Mouse (Mus musculus) liver, embryonic 13.5 days (tissue): Measurements from ENCODE around the gene Fgd3. TPM values are rescaled to one million over a fixed set of nuclear protein-coding genes. Genes with fewer than 3 reads are reported as not detected.

Experiments used
- ATAC-seq: fragments of 200-750 bp; cut with Nextera tagmentation; 2 replicates; pipeline ENCODE4 v1.8.0; 2017; ENCODE audit warnings: low read depth, mild to moderate bottlenecking, moderate number of reproducible peaks, moderate library complexity
- DNase-seq: peaks from one replicate; pipeline ENCODE4 v3.0.0; 2022
- H3K27ac ChIP-seq: fragments of 300-500 bp; sonication (generic); 2 replicates; pipeline ENCODE4 v1.5.1; 2015; ENCODE audit warnings: moderate library complexity, mild to moderate bottlenecking, inconsistent platforms
- H3K27me3 ChIP-seq: fragments of 300-500 bp; sonication (generic); 2 replicates; pipeline ENCODE4 v1.6.1; 2015; ENCODE audit warnings: mild to moderate bottlenecking, inconsistent platforms
- H3K36me3 ChIP-seq: fragments of 300-500 bp; sonication (generic); 2 replicates; pipeline ENCODE4 v1.6.1; 2015; ENCODE audit warnings: mild to moderate bottlenecking, inconsistent platforms
- H3K4me1 ChIP-seq: fragments of 300-500 bp; sonication (generic); replicated peaks from 2 replicates; pipeline ENCODE4 v1.6.1; 2015; ENCODE audit warnings: inconsistent platforms
- H3K4me2 ChIP-seq: fragments of 300-500 bp; sonication (generic); 2 replicates; pipeline ENCODE4 v1.6.1; 2015; ENCODE audit warnings: inconsistent platforms, mild to moderate bottlenecking, moderate library complexity
- H3K4me3 ChIP-seq: fragments of 300-500 bp; sonication (generic); replicated peaks from 2 replicates; pipeline ENCODE4 v1.5.1; 2015; ENCODE audit warnings: mild to moderate bottlenecking, inconsistent platforms
- H3K9ac ChIP-seq: fragments of 300-500 bp; sonication (generic); 2 replicates; pipeline ENCODE4 v1.6.1; 2015; ENCODE audit warnings: mild to moderate bottlenecking, inconsistent platforms
- H3K9me3 ChIP-seq: fragments of 300-500 bp; sonication (generic); replicated peaks from 2 replicates; pipeline ENCODE4 v1.6.1; 2016; ENCODE audit warnings: inconsistent platforms
- WGBS: fragments of 180-500 bp; shearing (Covaris S2); methylation state at CpG from one replicate; pipeline ENCODE4 v1.1.7; 2015; ENCODE audit not compliant: insufficient replicate concordance; 5-methylcytosine and 5-hydroxymethylcytosine counted together
- polyA plus RNA-seq: library from polyadenylated mRNA; unstranded; fragments of >200 nt; fragmentation: Nextera tagmentation; extraction: Ambion mirVana; gene quantifications from 2 replicates; pipeline ENCODE4 v1.2.1, GENCODE M21; 2015

The Fgd3 gene
- polyA plus RNA-seq = 0.37 and 0.39 TPM in 2 replicates

DNA sequence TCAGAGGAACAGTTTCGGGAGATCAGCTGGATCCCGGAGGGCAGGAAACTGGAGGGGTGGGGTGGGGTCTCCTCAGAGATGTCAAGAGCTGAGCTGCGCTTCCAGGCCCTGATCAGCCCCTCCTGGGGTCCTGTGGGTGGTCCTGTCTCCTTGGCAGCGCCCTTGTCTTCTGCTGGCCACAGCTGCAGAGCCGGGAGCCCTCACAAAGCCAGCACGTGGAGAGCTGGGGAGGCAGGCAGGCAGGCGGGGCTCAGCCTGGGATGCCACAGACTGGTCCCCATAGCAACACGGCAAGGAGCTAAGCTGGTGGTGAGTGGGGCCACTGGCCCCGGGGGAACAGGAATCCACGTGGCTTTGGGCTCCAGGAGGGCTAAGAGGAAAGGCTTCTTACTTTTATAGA is at the start of gene Fgd3:
Gene Fgd3 (minus strand): TSS at position 272 of the 400 bp plus-strand sequence.
- WGBS = 17% methylated on average over 10 of the region's 10 CpGs
- Histone ChIP-seq H3K9ac (no peak within 1 kb of the TSS), H3K4me2 (no peak within 1 kb of the TSS), H3K27me3 (no peaks in the 10 kb centered on the region), H3K27ac (no peak within 1 kb of the TSS), H3K36me3 (no peaks in the 10 kb centered on the region), H3K4me3 (no peak within 1 kb of the TSS), H3K4me1 (no peaks in the 10 kb centered on the region; the same call in 1 of the 2 replicates), H3K9me3 (no peaks in the 10 kb centered on the region)
- no peak for DNase-seq
- no peak for ATAC-seq

DNA sequence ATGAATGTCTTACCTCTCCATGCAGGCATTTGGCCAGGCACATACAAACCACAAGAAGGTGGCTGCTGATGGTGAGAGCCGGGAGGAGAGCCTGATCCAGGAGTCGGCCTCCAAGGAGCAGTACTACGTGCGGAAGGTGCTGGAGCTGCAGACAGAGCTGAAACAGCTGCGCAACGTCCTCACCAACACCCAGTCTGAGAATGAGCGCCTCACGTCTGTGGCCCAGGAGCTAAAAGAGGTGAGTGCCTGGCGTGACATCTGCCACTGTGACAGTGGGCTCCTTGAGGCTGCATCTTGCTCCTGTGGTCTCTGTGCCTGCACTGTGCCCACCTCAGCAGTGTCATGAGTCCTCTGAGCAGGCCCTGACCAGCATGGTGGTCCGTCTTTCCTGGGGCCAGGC is 49.3 kb upstream of the Fgd3 start:
- Histone ChIP-seq H3K4me2 (no peak overlapping the region), H3K4me3 (no peak overlapping the region), H3K36me3 (peaks cover 12% of the 10 kb centered on the region), H3K9ac (no peak overlapping the region), H3K27me3 (no peaks in the 10 kb centered on the region), H3K9me3 (no peaks in the 10 kb centered on the region), H3K27ac (no peak overlapping the region), H3K4me1 (peaks cover 73% of the 10 kb centered on the region)
- 87% methylated on average over 10 of the region's 10 CpGs for WGBS
- ATAC-seq (no peak), DNase-seq (no peak)

DNA sequence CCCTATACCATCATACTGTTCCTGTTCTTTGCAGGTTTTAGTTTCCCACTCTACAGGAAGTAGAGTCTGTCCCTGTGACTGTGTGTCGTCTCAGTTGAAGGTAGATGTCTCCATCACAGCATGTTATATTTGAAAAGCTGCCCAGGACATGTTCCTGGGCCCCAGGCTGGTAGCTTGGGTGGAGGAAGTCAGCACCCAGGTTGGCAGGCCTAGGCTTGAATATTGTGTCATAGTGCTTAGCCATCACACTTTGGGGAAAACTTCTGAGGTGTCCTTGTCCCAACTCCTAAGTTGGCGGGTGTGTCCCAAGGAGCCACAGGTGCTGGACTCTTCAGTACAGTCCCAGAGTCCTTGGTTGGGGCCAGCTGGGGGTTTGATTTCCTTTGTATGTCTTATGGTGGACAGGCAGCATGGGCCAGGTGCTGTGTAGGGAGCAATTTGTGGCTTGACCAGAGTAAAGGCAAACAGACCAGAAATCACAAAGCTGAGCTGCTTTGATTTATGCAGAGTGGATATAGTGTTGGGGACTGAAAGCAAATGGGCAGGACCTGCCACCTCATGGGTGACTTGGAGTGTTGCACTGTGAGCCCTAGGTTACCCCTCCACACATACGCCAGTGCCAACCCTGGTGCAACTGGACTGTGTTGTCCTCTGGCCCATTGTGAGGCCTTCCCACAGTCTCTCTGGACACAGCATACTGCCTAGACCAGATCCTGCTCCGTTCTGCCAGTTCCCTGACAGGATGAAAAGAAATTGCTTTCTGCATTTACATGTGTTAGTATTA is 47.7 kb upstream of the Fgd3 start:
- no peak overlapping the region; the same call in 1 of the 2 replicates for H3K9ac ChIP-seq
- H3K4me3 ChIP-seq = no peak overlapping the region
- no peak overlapping the region for H3K4me2 ChIP-seq
- peaks cover 12% of the 10 kb centered on the region for H3K36me3 ChIP-seq
- H3K27ac ChIP-seq = no peak overlapping the region
- WGBS = 64% methylated on average over 4 of the region's 4 CpGs
- DNase-seq = no peak
- no peak for ATAC-seq
- H3K9me3 ChIP-seq = no peaks in the 10 kb centered on the region
- H3K4me1 ChIP-seq = peaks cover 78% of the 10 kb centered on the region
- H3K27me3 ChIP-seq = no peaks in the 10 kb centered on the region

DNA sequence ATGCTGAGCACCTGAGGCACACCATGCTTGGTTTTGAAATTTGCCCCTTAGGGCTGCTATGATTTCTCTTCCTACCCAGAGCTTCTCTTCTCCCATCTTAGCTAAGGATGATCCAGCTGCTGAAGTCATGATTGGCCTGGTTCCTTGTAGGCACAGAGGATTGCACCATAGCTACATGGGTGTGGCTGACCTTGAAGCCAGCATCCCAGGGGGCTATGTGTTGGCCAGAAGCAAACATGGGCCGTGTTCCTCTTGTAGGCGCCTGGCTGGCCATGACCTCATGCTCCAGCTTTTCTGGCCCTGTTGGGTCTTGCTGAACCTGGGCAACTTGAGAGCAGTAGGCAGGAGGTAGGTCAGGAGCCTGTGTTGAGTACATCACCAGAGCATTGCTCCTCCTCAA is 44.6 kb upstream of the Fgd3 start:
- no peaks in the 10 kb centered on the region for H3K9me3 ChIP-seq
- no peak overlapping the region for H3K9ac ChIP-seq
- peaks cover 82% of the 10 kb centered on the region for H3K4me1 ChIP-seq
- H3K36me3 ChIP-seq = peaks cover 7% of the 10 kb centered on the region
- H3K27me3 ChIP-seq = no peaks in the 10 kb centered on the region
- H3K4me2 ChIP-seq = no peak overlapping the region
- 54% methylated on average over 2 of the region's 2 CpGs for WGBS
- ATAC-seq (no peak), DNase-seq (no peak)
- no peak overlapping the region for H3K27ac ChIP-seq
- no peak overlapping the region for H3K4me3 ChIP-seq

DNA sequence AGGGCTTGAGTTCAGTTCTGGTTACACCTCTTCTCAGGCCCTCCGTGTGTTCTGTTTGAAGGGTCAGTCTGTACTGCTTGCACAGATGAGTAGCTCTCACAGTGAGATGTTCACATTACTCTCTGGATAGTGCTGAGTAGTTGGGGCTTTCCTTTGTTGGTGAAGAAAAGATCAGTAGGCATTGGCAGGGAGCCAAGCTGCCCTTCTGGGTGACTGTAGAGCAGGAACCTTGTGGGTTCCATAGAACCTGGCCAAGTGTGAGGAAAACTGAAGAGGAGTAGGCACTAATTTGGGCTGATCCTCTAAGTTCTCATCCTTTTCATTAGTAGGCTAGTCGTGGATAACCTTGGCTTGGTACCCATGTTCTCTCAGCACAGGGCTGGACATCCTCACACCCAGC is 42.7 kb upstream of the Fgd3 start:
- Histone ChIP-seq H3K27ac (no peak overlapping the region), H3K4me2 (no peak overlapping the region), H3K36me3 (0 out of 2 replicates have a peak, but pooled peaks cover 1% of the 10 kb centered on the region), H3K4me3 (no peak overlapping the region), H3K4me1 (peaks cover 80% of the 10 kb centered on the region), H3K9ac (no peak overlapping the region), H3K27me3 (no peaks in the 10 kb centered on the region), H3K9me3 (no peaks in the 10 kb centered on the region)
- DNase-seq = no peak
- WGBS = 73% methylated on average over 2 of the region's 2 CpGs
- ATAC-seq = no peak

DNA sequence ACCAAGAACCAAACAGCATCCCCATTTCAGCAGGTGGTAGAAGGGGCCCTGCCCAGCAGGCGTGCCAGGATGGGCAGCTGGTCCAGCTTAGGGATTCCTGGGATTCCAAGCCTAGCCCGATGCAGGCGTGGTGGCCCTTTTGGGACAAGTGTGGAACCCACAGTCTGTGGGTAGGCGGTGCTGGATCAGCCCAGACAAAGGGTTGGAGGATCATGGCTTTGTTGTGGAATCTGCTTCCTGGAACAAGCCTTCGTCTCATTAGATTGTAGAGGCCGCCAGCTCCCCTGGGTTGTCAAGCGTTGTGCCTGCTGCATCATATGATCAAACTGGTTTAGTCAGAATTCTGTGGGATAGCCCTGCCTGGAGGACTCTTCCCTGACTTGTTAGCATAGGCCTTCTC is 42.3 kb upstream of the Fgd3 start:
- Histone ChIP-seq H3K36me3 (0 out of 2 replicates have a peak, but pooled peaks cover 3% of the 10 kb centered on the region), H3K27me3 (no peaks in the 10 kb centered on the region), H3K4me1 (peaks cover 80% of the 10 kb centered on the region), H3K4me3 (no peak overlapping the region), H3K27ac (no peak overlapping the region), H3K9me3 (no peaks in the 10 kb centered on the region), H3K4me2 (no peak overlapping the region), H3K9ac (no peak overlapping the region)
- DNase-seq (no peak), ATAC-seq (no peak)
- 69% methylated on average over 7 of the region's 7 CpGs for WGBS

DNA sequence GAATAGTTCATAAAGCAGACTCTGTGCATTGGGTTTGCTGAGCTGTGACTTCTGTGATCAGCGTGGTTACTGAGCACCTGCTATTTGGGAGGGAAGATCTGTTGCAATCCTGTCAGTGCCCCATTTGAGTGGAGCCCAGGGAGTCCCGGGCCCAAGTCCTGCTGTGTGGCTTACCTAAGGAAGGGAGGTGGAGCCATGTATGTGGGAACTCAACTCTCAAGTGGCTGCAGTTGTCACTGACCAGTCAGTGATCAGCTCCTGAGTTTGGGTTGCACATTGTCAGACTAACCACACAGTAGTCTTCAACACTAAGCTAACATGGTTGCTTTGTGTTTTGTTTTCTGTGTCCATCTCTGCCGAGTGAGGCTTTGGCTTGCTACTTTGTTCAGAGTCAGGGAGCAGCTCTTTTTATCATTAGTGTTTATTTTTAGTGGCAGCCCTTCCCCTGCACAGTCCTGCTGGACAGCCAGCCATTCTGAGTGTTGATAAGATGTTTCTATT is 40.8 kb upstream of the Fgd3 start:
- Histone ChIP-seq H3K27me3 (no peaks in the 10 kb centered on the region), H3K4me1 (peaks cover 70% of the 10 kb centered on the region), H3K9ac (0 out of 2 replicates have a peak overlapping the region, but pooled peaks have one; percentile 22), H3K9me3 (no peaks in the 10 kb centered on the region), H3K27ac (peak overlapping the region; percentile 9), H3K4me2 (peak overlapping the region; percentile 19), H3K36me3 (0 out of 2 replicates have a peak, but pooled peaks cover 3% of the 10 kb centered on the region), H3K4me3 (no peak overlapping the region)
- WGBS = 10% methylated on average over 3 of the region's 3 CpGs
- no peak for DNase-seq
- no peak for ATAC-seq

DNA sequence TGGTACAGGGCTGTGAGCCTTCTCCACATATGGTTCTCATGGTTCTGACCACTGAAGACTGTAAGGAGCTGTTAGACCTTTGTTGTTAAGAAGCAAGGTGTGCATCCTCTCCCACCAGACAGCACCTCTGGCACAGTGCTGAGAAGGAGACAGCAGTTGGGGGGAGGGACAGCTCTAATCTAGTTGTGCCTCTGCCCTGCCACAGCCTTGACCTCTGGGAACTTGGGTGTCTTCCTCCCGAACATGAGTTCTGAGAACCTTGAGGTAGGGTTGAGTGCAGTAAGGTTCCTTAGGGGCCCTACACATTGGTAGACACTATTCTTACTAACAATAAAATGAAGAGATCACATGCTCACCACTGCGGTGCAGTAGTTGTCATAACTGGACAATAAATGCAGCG is 38.1 kb upstream of the Fgd3 start:
- DNase-seq = no peak
- Histone ChIP-seq H3K4me1 (peaks cover 72% of the 10 kb centered on the region), H3K4me3 (no peak overlapping the region), H3K4me2 (peak overlapping the region; percentile 6; the same call in 1 of the 2 replicates), H3K9me3 (no peaks in the 10 kb centered on the region), H3K9ac (no peak overlapping the region), H3K27me3 (no peaks in the 10 kb centered on the region), H3K36me3 (peaks cover 3% of the 10 kb centered on the region; the same call in 1 of the 2 replicates), H3K27ac (no peak overlapping the region)
- peak; percentile 43 for ATAC-seq
- WGBS = 62% methylated on average over 3 of the region's 3 CpGs

DNA sequence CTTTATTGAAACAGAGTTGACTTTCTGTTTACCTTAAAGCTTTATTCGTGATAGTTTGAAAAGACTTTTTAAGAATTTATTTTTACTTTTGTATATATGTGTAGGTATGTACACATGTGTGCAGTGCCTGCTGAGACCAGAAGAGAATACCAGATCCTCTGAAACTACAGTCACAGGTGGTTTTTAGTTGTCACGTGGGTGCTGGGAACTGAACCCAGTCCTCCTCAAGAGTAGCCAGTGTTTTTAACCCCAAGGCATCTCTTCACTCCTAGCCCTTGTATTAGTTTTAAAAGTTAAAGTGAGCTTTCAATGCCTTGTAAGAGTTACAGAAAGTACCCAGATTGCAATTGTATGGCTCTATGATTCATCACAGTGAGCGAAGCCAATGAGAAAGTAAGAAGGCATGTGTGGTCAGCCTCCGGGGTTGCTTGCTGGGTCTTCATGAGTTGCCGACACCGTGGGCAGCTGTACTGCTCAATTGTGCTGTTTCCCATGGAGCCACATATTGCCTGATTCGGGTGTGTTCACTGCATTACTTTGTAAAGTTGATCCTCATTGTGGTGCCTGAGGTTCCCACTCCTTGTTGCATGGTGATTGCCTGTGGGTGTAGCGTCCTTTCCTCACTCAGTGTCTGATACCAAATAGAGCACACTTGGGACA is 37.4 kb upstream of the Fgd3 start:
- H3K4me3 ChIP-seq = no peak overlapping the region
- DNase-seq (no peak), ATAC-seq (no peak)
- no peaks in the 10 kb centered on the region for H3K27me3 ChIP-seq
- WGBS = 82% methylated on average over 8 of the region's 8 CpGs
- H3K27ac ChIP-seq = no peak overlapping the region
- H3K36me3 ChIP-seq = peaks cover 3% of the 10 kb centered on the region; the same call in 1 of the 2 replicates
- H3K4me1 ChIP-seq = peaks cover 76% of the 10 kb centered on the region
- H3K9ac ChIP-seq = no peak overlapping the region
- H3K4me2 ChIP-seq = no peak overlapping the region
- no peaks in the 10 kb centered on the region for H3K9me3 ChIP-seq

DNA sequence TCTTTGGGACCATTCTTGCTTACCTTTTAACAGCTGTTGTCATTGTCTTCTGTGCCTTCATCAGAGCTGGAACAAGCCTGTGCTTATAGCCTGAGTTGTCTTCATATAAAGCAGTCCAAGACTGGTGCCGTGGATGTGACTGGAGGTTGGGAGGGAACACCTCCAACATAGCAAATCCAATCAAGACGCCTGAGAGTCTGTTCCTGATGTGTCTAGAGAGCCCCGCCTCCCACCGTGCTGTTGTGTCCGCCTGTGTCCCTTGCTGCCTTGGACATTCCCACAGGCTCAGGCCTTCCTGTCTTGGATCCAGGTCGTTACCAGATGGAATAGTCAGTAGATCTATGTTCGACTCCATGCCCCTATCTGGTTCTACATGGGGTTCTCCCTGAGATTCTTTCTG is 36.0 kb upstream of the Fgd3 start:
- H3K4me1 ChIP-seq = peaks cover 74% of the 10 kb centered on the region
- H3K27me3 ChIP-seq = no peaks in the 10 kb centered on the region
- DNase-seq = no peak
- H3K9me3 ChIP-seq = no peaks in the 10 kb centered on the region
- H3K36me3 ChIP-seq = peaks cover 3% of the 10 kb centered on the region; the same call in 1 of the 2 replicates
- no peak overlapping the region for H3K4me2 ChIP-seq
- no peak overlapping the region for H3K9ac ChIP-seq
- 78% methylated on average over 7 of the region's 7 CpGs for WGBS
- ATAC-seq = no peak
- no peak overlapping the region for H3K27ac ChIP-seq
- no peak overlapping the region for H3K4me3 ChIP-seq

DNA sequence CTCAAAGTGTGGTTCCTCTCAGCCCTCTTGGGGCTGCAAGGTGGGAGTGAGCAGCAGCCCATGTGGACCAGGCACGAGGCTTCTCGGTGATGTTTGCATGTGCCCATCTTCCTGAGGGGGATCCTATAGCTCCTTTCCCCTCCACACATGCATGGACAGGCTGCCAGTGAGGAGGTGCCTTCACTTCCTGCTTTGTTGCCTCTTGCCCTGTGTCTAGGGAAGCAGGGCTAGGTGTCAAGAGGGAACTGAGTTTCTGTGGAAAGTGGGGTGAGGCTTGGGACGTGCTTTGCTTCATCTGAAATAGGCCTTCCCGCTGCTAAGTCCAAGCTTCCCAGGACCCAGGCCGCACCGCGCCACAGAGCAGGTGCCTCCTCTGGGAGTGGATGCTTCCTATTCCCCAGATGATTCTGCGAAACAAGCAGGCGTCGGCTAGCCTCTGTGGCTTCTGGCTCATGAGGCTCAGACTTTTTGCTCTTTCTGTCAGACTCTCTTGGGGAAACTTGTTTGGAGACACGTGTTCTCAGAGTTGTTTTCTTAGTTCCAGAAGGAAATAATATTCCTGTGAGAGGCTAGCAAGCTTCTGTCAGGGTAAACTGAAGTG is 35.5 kb upstream of the Fgd3 start:
- H3K9ac ChIP-seq = no peak overlapping the region
- H3K36me3 ChIP-seq = peaks cover 3% of the 10 kb centered on the region; the same call in 1 of the 2 replicates
- WGBS = 73% methylated on average over 11 of the region's 11 CpGs
- no peak overlapping the region for H3K27ac ChIP-seq
- no peaks in the 10 kb centered on the region for H3K9me3 ChIP-seq
- DNase-seq (no peak), ATAC-seq (no peak)
- no peaks in the 10 kb centered on the region for H3K27me3 ChIP-seq
- H3K4me2 ChIP-seq = no peak overlapping the region
- H3K4me1 ChIP-seq = peaks cover 74% of the 10 kb centered on the region
- H3K4me3 ChIP-seq = no peak overlapping the region
